Mouse (Mus musculus): ENCODE measurements at regions not wholly inside any gene's neighbourhood (a gene's known extent, or its start where the extent isn't known, plus 50 kb on each side); places are given as distances from the start of the nearest gene placed in this dataset.
A peak's percentile ranks its signal among the peaks of the same experiment; 100 is the strongest.

GRCm38 (mm10) chr13:117114797-117115196, 89.5 kb upstream of the Parp8 start:
- Histone ChIP-seq H3K27me3 (ENCODE audit: control insufficient read depth, insufficient read depth, low read length) (no peaks in the 10 kb centered on the region), H3K9me3 (replicated peaks; ENCODE audit: control insufficient read depth, low read length) (no peaks in the 10 kb centered on the region), H3K36me3 (replicated peaks; ENCODE audit: control insufficient read depth, insufficient read depth, low read depth, low read length) (no peaks in the 10 kb centered on the region), H3K4me3 (ENCODE audit: low read depth, low read length) (no peak overlapping the region), H3K9ac (replicated peaks; ENCODE audit: low read length) (no peak overlapping the region), H3K4me1 (ENCODE audit: control insufficient read depth, insufficient read depth, low read length) (no peaks in the 10 kb centered on the region), H3K27ac (replicated peaks; ENCODE audit: low read depth, low read length) (no peak overlapping the region), H3K4me2 (ENCODE audit: low read depth, low read length) (no peak overlapping the region)
- WGBS, result 75% methylated on average over 5 of the region's 5 CpGs
- ATAC-seq (replicated peaks; ENCODE audit: insufficient number of reproducible peaks, low FRiP score, low TSS enrichment, low read depth) (no peak), DNase-seq (ENCODE audit: low spot score) (peak; percentile 17)

- H3K36me3 ChIP-seq (replicated peaks; ENCODE audit: control insufficient read depth, insufficient read depth, low read depth, low read length), result no peaks in the 10 kb centered on the region
- no peak overlapping the region for H3K4me3 ChIP-seq (ENCODE audit: low read depth, low read length)
- H3K9me3 ChIP-seq (replicated peaks; ENCODE audit: control insufficient read depth, low read length), result no peaks in the 10 kb centered on the region
- H3K4me2 ChIP-seq (ENCODE audit: low read depth, low read length), result no peak overlapping the region
- 79% methylated on average over 1 of the region's 1 CpGs for WGBS
- no peak overlapping the region for H3K9ac ChIP-seq (replicated peaks; ENCODE audit: low read length)
- DNase-seq (ENCODE audit: low spot score) (no peak), ATAC-seq (replicated peaks; ENCODE audit: insufficient number of reproducible peaks, low FRiP score, low TSS enrichment, low read depth) (no peak)
- H3K4me1 ChIP-seq (ENCODE audit: control insufficient read depth, insufficient read depth, low read length), result no peaks in the 10 kb centered on the region
- H3K27me3 ChIP-seq (ENCODE audit: control insufficient read depth, insufficient read depth, low read length), result no peaks in the 10 kb centered on the region
- no peak overlapping the region for H3K27ac ChIP-seq (replicated peaks; ENCODE audit: low read depth, low read length)
Observed at GRCm38 (mm10) chr13:117112424-117112823, 87.1 kb upstream of the Parp8 start.

GRCm38 (mm10) chr13:117105151-117105660, 79.9 kb upstream of the Parp8 start:
- H3K27me3 ChIP-seq (ENCODE audit: control insufficient read depth, insufficient read depth, low read length), result no peaks in the 10 kb centered on the region
- H3K9ac ChIP-seq (replicated peaks; ENCODE audit: low read length), result no peak overlapping the region
- no peak overlapping the region for H3K4me3 ChIP-seq (ENCODE audit: low read depth, low read length)
- ATAC-seq (replicated peaks; ENCODE audit: insufficient number of reproducible peaks, low FRiP score, low TSS enrichment, low read depth) (no peak), DNase-seq (ENCODE audit: low spot score) (no peak)
- no peaks in the 10 kb centered on the region for H3K4me1 ChIP-seq (ENCODE audit: control insufficient read depth, insufficient read depth, low read length)
- H3K9me3 ChIP-seq (replicated peaks; ENCODE audit: control insufficient read depth, low read length), result no peaks in the 10 kb centered on the region
- H3K27ac ChIP-seq (replicated peaks; ENCODE audit: low read depth, low read length), result no peak overlapping the region
- H3K36me3 ChIP-seq (replicated peaks; ENCODE audit: control insufficient read depth, insufficient read depth, low read depth, low read length), result no peaks in the 10 kb centered on the region
- 64% methylated on average over 1 of the region's 1 CpGs for WGBS
- no peak overlapping the region for H3K4me2 ChIP-seq (ENCODE audit: low read depth, low read length)

DNA sequence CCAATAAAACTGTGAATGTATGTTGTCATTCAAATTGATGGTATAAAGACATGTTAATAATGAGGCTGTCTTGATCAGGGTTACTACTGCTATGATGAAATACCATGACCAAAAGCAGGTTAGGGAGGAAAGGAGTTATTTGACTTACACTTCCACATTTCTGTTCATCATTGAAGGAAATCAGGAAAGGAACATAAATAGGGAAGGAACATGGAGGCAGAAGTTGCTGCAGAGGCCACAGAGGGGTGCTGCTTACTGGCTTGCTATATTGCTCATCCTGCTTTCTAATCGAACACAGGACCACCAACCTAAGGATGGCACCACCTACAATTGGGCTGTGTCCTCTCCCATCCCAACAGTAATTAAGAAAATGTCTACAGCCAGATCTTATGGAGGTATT, 69.4 kb upstream of the Parp8 start:
- no peak for DNase-seq (ENCODE audit: low spot score)
- Histone ChIP-seq H3K9ac (replicated peaks; ENCODE audit: low read length) (no peak overlapping the region), H3K27ac (replicated peaks; ENCODE audit: low read depth, low read length) (no peak overlapping the region), H3K4me1 (ENCODE audit: control insufficient read depth, insufficient read depth, low read length) (no peaks in the 10 kb centered on the region), H3K36me3 (replicated peaks; ENCODE audit: control insufficient read depth, insufficient read depth, low read depth, low read length) (no peaks in the 10 kb centered on the region), H3K9me3 (replicated peaks; ENCODE audit: control insufficient read depth, low read length) (no peaks in the 10 kb centered on the region), H3K27me3 (ENCODE audit: control insufficient read depth, insufficient read depth, low read length) (no peaks in the 10 kb centered on the region), H3K4me3 (ENCODE audit: low read depth, low read length) (no peak overlapping the region), H3K4me2 (ENCODE audit: low read depth, low read length) (no peak overlapping the region)
- no peak for ATAC-seq (replicated peaks; ENCODE audit: insufficient number of reproducible peaks, low FRiP score, low TSS enrichment, low read depth)
- 82% methylated on average over 1 of the region's 1 CpGs for WGBS

GRCm38 (mm10) chr13:117088629-117089028, 63.3 kb upstream of the Parp8 start:
- no peak overlapping the region for H3K4me2 ChIP-seq (ENCODE audit: low read depth, low read length)
- no peaks in the 10 kb centered on the region for H3K9me3 ChIP-seq (replicated peaks; ENCODE audit: control insufficient read depth, low read length)
- H3K9ac ChIP-seq (replicated peaks; ENCODE audit: low read length), result no peak overlapping the region
- no peak overlapping the region for H3K4me3 ChIP-seq (ENCODE audit: low read depth, low read length)
- no peaks in the 10 kb centered on the region for H3K27me3 ChIP-seq (ENCODE audit: control insufficient read depth, insufficient read depth, low read length)
- WGBS, result 49% methylated on average over 3 of the region's 3 CpGs
- DNase-seq (ENCODE audit: low spot score) (no peak), ATAC-seq (replicated peaks; ENCODE audit: insufficient number of reproducible peaks, low FRiP score, low TSS enrichment, low read depth) (no peak)
- no peaks in the 10 kb centered on the region for H3K4me1 ChIP-seq (ENCODE audit: control insufficient read depth, insufficient read depth, low read length)
- no peaks in the 10 kb centered on the region for H3K36me3 ChIP-seq (replicated peaks; ENCODE audit: control insufficient read depth, insufficient read depth, low read depth, low read length)
- H3K27ac ChIP-seq (replicated peaks; ENCODE audit: low read depth, low read length), result no peak overlapping the region

GRCm38 (mm10) chr13:117082758-117083157, 57.4 kb upstream of the Parp8 start:
- 90% methylated on average over 4 of the region's 4 CpGs for WGBS
- Histone ChIP-seq H3K9me3 (replicated peaks; ENCODE audit: control insufficient read depth, low read length) (no peaks in the 10 kb centered on the region), H3K27ac (replicated peaks; ENCODE audit: low read depth, low read length) (no peak overlapping the region), H3K36me3 (replicated peaks; ENCODE audit: control insufficient read depth, insufficient read depth, low read depth, low read length) (no peaks in the 10 kb centered on the region), H3K4me2 (ENCODE audit: low read depth, low read length) (no peak overlapping the region), H3K4me1 (ENCODE audit: control insufficient read depth, insufficient read depth, low read length) (no peaks in the 10 kb centered on the region), H3K4me3 (ENCODE audit: low read depth, low read length) (no peak overlapping the region), H3K9ac (replicated peaks; ENCODE audit: low read length) (no peak overlapping the region), H3K27me3 (ENCODE audit: control insufficient read depth, insufficient read depth, low read length) (no peaks in the 10 kb centered on the region)
- ATAC-seq (replicated peaks; ENCODE audit: insufficient number of reproducible peaks, low FRiP score, low TSS enrichment, low read depth) (no peak), DNase-seq (ENCODE audit: low spot score) (no peak)

DNA sequence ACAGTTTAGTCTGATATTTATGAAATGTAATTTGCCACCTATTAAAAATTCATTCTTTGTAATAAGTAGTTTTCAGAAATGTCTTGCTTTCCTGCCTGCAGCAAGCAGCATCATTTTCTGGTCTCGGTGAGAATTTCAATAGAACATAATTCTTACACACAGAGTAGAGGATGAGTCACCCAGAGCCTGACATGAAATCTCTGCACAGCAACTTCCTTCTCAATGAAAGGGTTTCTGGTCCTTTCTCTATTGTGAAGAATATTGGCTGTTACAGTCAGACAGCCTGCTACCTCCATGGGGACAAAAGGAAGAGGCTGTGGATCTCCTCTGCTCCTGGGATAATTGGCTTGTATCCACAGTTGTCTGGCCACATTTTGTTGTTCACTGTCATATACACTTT, 54.0 kb upstream of the Parp8 start:
- no peak for DNase-seq (ENCODE audit: low spot score)

More for the DNA sequence above, 54.0 kb upstream of the Parp8 start:
- Histone ChIP-seq H3K27ac (replicated peaks; ENCODE audit: low read depth, low read length) (no peak overlapping the region), H3K4me2 (ENCODE audit: low read depth, low read length) (no peak overlapping the region), H3K9ac (replicated peaks; ENCODE audit: low read length) (no peak overlapping the region), H3K4me3 (ENCODE audit: low read depth, low read length) (no peak overlapping the region), H3K36me3 (replicated peaks; ENCODE audit: control insufficient read depth, insufficient read depth, low read depth, low read length) (no peaks in the 10 kb centered on the region), H3K27me3 (ENCODE audit: control insufficient read depth, insufficient read depth, low read length) (no peaks in the 10 kb centered on the region), H3K9me3 (replicated peaks; ENCODE audit: control insufficient read depth, low read length) (no peaks in the 10 kb centered on the region), H3K4me1 (ENCODE audit: control insufficient read depth, insufficient read depth, low read length) (no peaks in the 10 kb centered on the region)
- WGBS, result 86% methylated on average over 1 of the region's 1 CpGs
- ATAC-seq (replicated peaks; ENCODE audit: insufficient number of reproducible peaks, low FRiP score, low TSS enrichment, low read depth), result no peak
